Mouse (Mus musculus) leukemia stem cell, adult 10-12 weeks (primary cell): ENCODE results near the gene Pabpc5. TPM values are rescaled to one million over a fixed set of nuclear protein-coding genes. Genes with fewer than 3 reads are reported as not detected.

Experiments used
- polyA plus RNA-seq: library from polyadenylated mRNA; stranded (reverse); fragments of >175 nt; gene quantifications from 2 replicates; pipeline ENCODE4 v1.2.3, GENCODE M21; 2012; ENCODE audit warnings: low replicate concordance

Pabpc5 gene
- polyA plus RNA-seq, result not detected in 2 replicates

DNA sequence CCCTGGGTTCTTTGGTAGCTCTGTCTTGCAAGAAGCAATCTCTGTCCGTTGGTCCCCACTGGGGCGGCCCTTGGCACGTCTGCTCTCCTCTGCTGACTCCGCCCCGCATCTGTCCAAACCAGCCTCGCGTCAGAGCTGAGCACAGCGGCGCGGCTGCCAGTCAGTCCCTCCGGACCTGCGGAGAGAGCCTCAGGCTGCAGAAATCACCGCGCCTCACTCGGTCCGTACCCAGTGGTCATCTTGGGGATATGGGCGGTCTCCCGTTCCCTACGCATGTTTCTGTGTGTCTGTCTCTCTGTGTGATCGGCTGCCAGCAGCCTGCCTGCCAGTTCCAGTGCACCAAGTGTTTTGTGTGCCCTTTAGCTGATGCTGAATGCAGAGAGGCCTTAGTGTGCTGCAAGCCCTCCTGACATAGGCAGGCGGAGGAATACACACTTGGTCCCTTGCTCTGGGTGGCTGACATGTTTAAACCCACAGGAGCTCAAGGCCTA, at the start of gene Pabpc5:
TSS of gene Pabpc5 (plus strand) at position 116 of the 491 bp plus-strand sequence.

